Mouse (Mus musculus): ENCODE measurements at regions not wholly inside any gene's neighbourhood (a gene's known extent, or its start where the extent isn't known, plus 50 kb on each side); places are given as distances from the start of the nearest gene placed in this dataset.

- H3K27ac ChIP-seq: no peak overlapping the region
- no peak overlapping the region for H3K9ac ChIP-seq (replicated peaks; ENCODE audit: low read length)
- no peaks in the 10 kb centered on the region for H3K9me3 ChIP-seq (ENCODE audit: low read length)
- no peak overlapping the region for H3K4me2 ChIP-seq (ENCODE audit: low read depth, low read length)
- H3K4me3 ChIP-seq (ENCODE audit: low read length): no peak overlapping the region
- H3K4me1 ChIP-seq (ENCODE audit: insufficient read depth, low read length): no peaks in the 10 kb centered on the region
- DNase-seq (ENCODE audit: low spot score): no peak
- no peaks in the 10 kb centered on the region for H3K36me3 ChIP-seq (ENCODE audit: insufficient read depth, low read length)
- ATAC-seq: no peak
- no peak for TF ChIP-seq CTCF (IDR thresholded peaks at IDR 0.05; ENCODE audit: low read depth)
- H3K27me3 ChIP-seq (ENCODE audit: insufficient read depth, low read length): no peaks in the 10 kb centered on the region
These were observed 600.4 kb upstream of the Tusc1 start for GRCm38 (mm10) chr4:93935692-93936091.

GRCm38 (mm10) chr4:93927117-93927516 is 591.8 kb upstream of the Tusc1 start:
- Histone ChIP-seq H3K4me1 (ENCODE audit: insufficient read depth, low read length) (no peaks in the 10 kb centered on the region), H3K27me3 (ENCODE audit: insufficient read depth, low read length) (no peaks in the 10 kb centered on the region), H3K4me3 (ENCODE audit: low read length) (no peak overlapping the region), H3K4me2 (ENCODE audit: low read depth, low read length) (no peak overlapping the region), H3K27ac (no peak overlapping the region), H3K9me3 (ENCODE audit: low read length) (no peaks in the 10 kb centered on the region), H3K36me3 (ENCODE audit: insufficient read depth, low read length) (no peaks in the 10 kb centered on the region), H3K9ac (replicated peaks; ENCODE audit: low read length) (no peak overlapping the region)
- no peak for TF ChIP-seq CTCF (IDR thresholded peaks at IDR 0.05; ENCODE audit: low read depth)
- DNase-seq (ENCODE audit: low spot score): no peak
- 92% methylated on average over 7 of the region's 7 CpGs for WGBS
- ATAC-seq: no peak

- Histone ChIP-seq H3K27me3 (ENCODE audit: insufficient read depth, low read length) (no peaks in the 10 kb centered on the region), H3K4me3 (ENCODE audit: low read length) (no peak overlapping the region), H3K36me3 (ENCODE audit: insufficient read depth, low read length) (no peaks in the 10 kb centered on the region), H3K27ac (no peak overlapping the region), H3K9ac (replicated peaks; ENCODE audit: low read length) (no peak overlapping the region), H3K9me3 (ENCODE audit: low read length) (no peaks in the 10 kb centered on the region), H3K4me2 (ENCODE audit: low read depth, low read length) (no peak overlapping the region), H3K4me1 (ENCODE audit: insufficient read depth, low read length) (no peaks in the 10 kb centered on the region)
- DNase-seq (ENCODE audit: low spot score) (no peak), ATAC-seq (no peak)
- TF ChIP-seq CTCF (IDR thresholded peaks at IDR 0.05; ENCODE audit: low read depth): no peak
- WGBS: 90% methylated on average over 1 of the region's 1 CpGs
These were observed 589.1 kb upstream of the Tusc1 start for GRCm38 (mm10) chr4:93924402-93924801.

- no peak for TF ChIP-seq CTCF (IDR thresholded peaks at IDR 0.05; ENCODE audit: low read depth)
- no peak for ATAC-seq
- 89% methylated on average over 11 of the region's 11 CpGs for WGBS
These were observed 551.3 kb upstream of the Tusc1 start for GRCm38 (mm10) chr4:93886631-93887030.

GRCm38 (mm10) chr4:93881318-93881717 is 546.0 kb upstream of the Tusc1 start:
- Histone ChIP-seq H3K4me3 (ENCODE audit: low read length) (no peak overlapping the region), H3K27ac (no peak overlapping the region), H3K27me3 (ENCODE audit: insufficient read depth, low read length) (no peaks in the 10 kb centered on the region), H3K9ac (replicated peaks; ENCODE audit: low read length) (no peak overlapping the region), H3K4me2 (ENCODE audit: low read depth, low read length) (no peak overlapping the region), H3K36me3 (ENCODE audit: insufficient read depth, low read length) (no peaks in the 10 kb centered on the region), H3K4me1 (ENCODE audit: insufficient read depth, low read length) (no peaks in the 10 kb centered on the region), H3K9me3 (ENCODE audit: low read length) (no peaks in the 10 kb centered on the region)
- DNase-seq (ENCODE audit: low spot score) (no peak), ATAC-seq (no peak)
- no peak for TF ChIP-seq CTCF (IDR thresholded peaks at IDR 0.05; ENCODE audit: low read depth)
- 79% methylated on average over 3 of the region's 3 CpGs for WGBS

More at GRCm38 (mm10) chr4:93886631-93887030, 551.3 kb upstream of the Tusc1 start:
- no peak overlapping the region for H3K4me3 ChIP-seq (ENCODE audit: low read length)
- H3K4me1 ChIP-seq (ENCODE audit: insufficient read depth, low read length): no peaks in the 10 kb centered on the region
- H3K4me2 ChIP-seq (ENCODE audit: low read depth, low read length): no peak overlapping the region
- no peak overlapping the region for H3K27ac ChIP-seq
- no peak overlapping the region for H3K9ac ChIP-seq (replicated peaks; ENCODE audit: low read length)
- H3K27me3 ChIP-seq (ENCODE audit: insufficient read depth, low read length): no peaks in the 10 kb centered on the region
- no peaks in the 10 kb centered on the region for H3K9me3 ChIP-seq (ENCODE audit: low read length)
- no peaks in the 10 kb centered on the region for H3K36me3 ChIP-seq (ENCODE audit: insufficient read depth, low read length)
- no peak for DNase-seq (ENCODE audit: low spot score)

GRCm38 (mm10) chr4:93879351-93879872 is 544.1 kb upstream of the Tusc1 start:
- peak; percentile 78 for ATAC-seq
- DNase-seq (ENCODE audit: low spot score): peak; percentile 20
- Histone ChIP-seq H3K4me2 (ENCODE audit: low read depth, low read length) (no peak overlapping the region), H3K36me3 (ENCODE audit: insufficient read depth, low read length) (no peaks in the 10 kb centered on the region), H3K9ac (replicated peaks; ENCODE audit: low read length) (no peak overlapping the region), H3K27me3 (ENCODE audit: insufficient read depth, low read length) (no peaks in the 10 kb centered on the region), H3K9me3 (ENCODE audit: low read length) (no peaks in the 10 kb centered on the region), H3K27ac (no peak overlapping the region), H3K4me1 (ENCODE audit: insufficient read depth, low read length) (no peaks in the 10 kb centered on the region), H3K4me3 (ENCODE audit: low read length) (no peak overlapping the region)
- WGBS: 56% methylated on average over 8 of the region's 8 CpGs
- TF ChIP-seq CTCF (IDR thresholded peaks at IDR 0.05; ENCODE audit: low read depth): no peak

- no peaks in the 10 kb centered on the region for H3K4me1 ChIP-seq (ENCODE audit: insufficient read depth, low read length)
- ATAC-seq (no peak), DNase-seq (ENCODE audit: low spot score) (peak; percentile 6)
- H3K9me3 ChIP-seq (ENCODE audit: low read length): no peaks in the 10 kb centered on the region
- H3K27ac ChIP-seq: no peak overlapping the region
- WGBS: 42% methylated on average over 3 of the region's 3 CpGs
- H3K4me2 ChIP-seq (ENCODE audit: low read depth, low read length): no peak overlapping the region
- H3K9ac ChIP-seq (replicated peaks; ENCODE audit: low read length): no peak overlapping the region
- no peak for TF ChIP-seq CTCF (IDR thresholded peaks at IDR 0.05; ENCODE audit: low read depth)
- no peak overlapping the region for H3K4me3 ChIP-seq (ENCODE audit: low read length)
- H3K36me3 ChIP-seq (ENCODE audit: insufficient read depth, low read length): no peaks in the 10 kb centered on the region
- no peaks in the 10 kb centered on the region for H3K27me3 ChIP-seq (ENCODE audit: insufficient read depth, low read length)
These were observed 538.0 kb upstream of the Tusc1 start for GRCm38 (mm10) chr4:93873271-93873670.
